10 mouse cellular contexts compared by ENCODE assay signal in the genomic region with DNA sequence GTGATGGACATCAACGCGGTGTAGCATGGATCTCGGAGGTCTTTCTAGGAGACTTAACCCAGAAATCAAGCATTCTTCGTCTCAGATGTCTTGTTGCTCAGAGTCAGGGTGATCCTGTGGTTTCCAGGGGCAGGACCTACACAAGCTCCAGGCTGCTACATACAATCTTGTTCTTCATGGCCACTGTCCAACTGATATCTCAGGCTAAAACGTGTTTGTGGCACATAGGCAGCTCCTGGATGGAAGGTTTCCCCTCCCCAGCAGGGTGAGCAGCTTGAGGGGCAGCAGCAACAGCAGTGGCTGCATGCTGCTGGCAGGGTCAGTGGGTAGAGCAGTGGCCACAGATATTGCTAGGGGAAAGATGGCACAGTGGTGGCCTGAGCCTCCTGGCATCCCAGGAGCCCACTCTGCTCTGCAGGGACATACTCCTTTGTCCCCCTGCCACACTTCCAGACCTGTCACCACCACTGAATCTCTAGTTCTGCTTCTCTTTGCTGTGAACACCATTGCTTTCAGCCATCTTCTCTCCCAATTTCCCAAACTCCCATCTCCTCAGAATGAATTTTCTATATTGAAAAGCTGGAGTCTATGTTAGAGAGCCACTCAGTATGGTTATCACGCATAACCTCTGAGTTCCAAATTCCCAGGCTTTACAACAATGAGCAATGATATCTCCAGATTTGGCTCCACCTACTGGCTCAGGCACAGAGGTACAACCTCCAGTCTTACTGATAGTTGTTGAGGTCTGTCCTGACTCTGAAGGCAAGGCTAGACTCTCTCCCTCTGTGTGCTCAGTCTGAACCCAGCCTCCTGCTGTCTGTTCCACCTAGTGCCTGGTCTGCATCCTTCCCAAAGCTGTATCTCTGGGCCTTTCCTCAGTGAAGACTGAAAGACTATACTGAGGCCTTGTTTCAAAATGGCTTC. TPM values are rescaled to one million over a fixed set of nuclear protein-coding genes. Genes with fewer than 3 reads are reported as not detected.
DNase-seq lines count a peak whose midpoint lies in the region; ATAC-seq and TF ChIP-seq lines count a peak whose summit lies in the region.
"Had no signal": no experiment of that assay in that cellular context is flagged by ENCODE, and none has a peak within 500 bp of the region (broad histone marks: within the 10 kb centered on the region; RNA-seq: fewer than 3 reads in every experiment).

No protein-coding gene starts in this region.

- TF ChIP-seq EP300 in heart, adult 2 months (IDR thresholded peaks at IDR 0.05; ENCODE audit: insufficient read depth, low read depth, low read length), result no peak
- TF ChIP-seq EP300 in lung, postnatal 0 days (IDR thresholded peaks at IDR 0.05), result no peak

- H3K9me3 ChIP-seq in forebrain, embryonic 10.5 days, result no peaks in the 10 kb centered on the region
- H3K9me3 ChIP-seq in kidney, embryonic 14.5 days (ENCODE audit: control insufficient read depth, low read length), result no peaks in the 10 kb centered on the region
- H3K9me3 ChIP-seq in lung, postnatal 0 days (ENCODE audit: low read length), result no peaks in the 10 kb centered on the region

- no peaks in the 10 kb centered on the region for H3K27me3 ChIP-seq in heart, adult 2 months (ENCODE audit: control insufficient read depth, insufficient read depth, low read length)
- H3K27me3 ChIP-seq in forebrain, embryonic 10.5 days (ENCODE audit: poor library complexity, severe bottlenecking), result no peaks in the 10 kb centered on the region
- no peaks in the 10 kb centered on the region for H3K27me3 ChIP-seq in kidney, embryonic 14.5 days (ENCODE audit: control insufficient read depth, insufficient read depth, low read length)
- H3K27me3 ChIP-seq in lung, postnatal 0 days (replicated peaks; ENCODE audit: insufficient read depth, low read length), result no peaks in the 10 kb centered on the region

- H3K79me2 ChIP-seq in heart, adult 2 months (replicated peaks; ENCODE audit: control insufficient read depth, insufficient read depth, low read length), result no peaks in the 10 kb centered on the region

- TF ChIP-seq POLR2A in heart, adult 2 months (IDR thresholded peaks at IDR 0.05; ENCODE audit: insufficient read depth, low read depth, low read length), result no peak

- H3K4me1 ChIP-seq in heart, adult 2 months (ENCODE audit: control insufficient read depth, insufficient read depth, low read length), result no peaks in the 10 kb centered on the region
- H3K4me1 ChIP-seq in forebrain, embryonic 10.5 days, result no peaks in the 10 kb centered on the region
- H3K4me1 ChIP-seq in kidney, embryonic 14.5 days (ENCODE audit: control insufficient read depth, insufficient read depth, low read length), result no peaks in the 10 kb centered on the region
- H3K4me1 ChIP-seq in lung, postnatal 0 days (ENCODE audit: insufficient read depth, low read depth, low read length), result no peaks in the 10 kb centered on the region

- 58% methylated on average over 6 of the region's 6 CpGs for whole genome bisulfite sequencing in heart, adult 2 months
- WGBS in forebrain, embryonic 10.5 days, result 71% methylated on average over 6 of the region's 6 CpGs
- 69% methylated on average over 6 of the region's 6 CpGs for WGBS in kidney, embryonic 14.5 days
- WGBS in lung, postnatal 0 days, result 62% methylated on average over 6 of the region's 6 CpGs

- no peak overlapping the region for H3K4me3 ChIP-seq in heart, adult 2 months
- H3K4me3 ChIP-seq in forebrain, embryonic 10.5 days, result no peak overlapping the region
- H3K4me3 ChIP-seq in kidney, embryonic 14.5 days (ENCODE audit: low read length), result no peak overlapping the region
- no peak overlapping the region for H3K4me3 ChIP-seq in lung, postnatal 0 days (ENCODE audit: low read depth, low read length)

- TF ChIP-seq CTCF in heart, adult 2 months (IDR thresholded peaks at IDR 0.05), result peak; percentile 57
- TF ChIP-seq CTCF in lung, postnatal 0 days (IDR thresholded peaks at IDR 0.05), result peak; percentile 71

- no peak overlapping the region for H3K9ac ChIP-seq in heart, adult 2 months (ENCODE audit: low read depth, low read length)
- H3K9ac ChIP-seq in kidney, embryonic 14.5 days (ENCODE audit: low read depth, low read length), result no peak overlapping the region
- no peak overlapping the region for H3K9ac ChIP-seq in lung, postnatal 0 days (replicated peaks; ENCODE audit: low read depth)

- ATAC-seq in kidney, embryonic 14.5 days (ENCODE audit: low FRiP score, low TSS enrichment), result peak; percentile 57; the same call in 1 of the 2 replicates
- no peak for ATAC-seq in lung, postnatal 0 days

- DNase-seq in heart, adult 2 months, result no peak
- no peak for DNase-seq in heart, postnatal 4 days
- peak; percentile 75 for DNase-seq in ES-CJ7 (ENCODE audit: low read depth, low spot score)
- peak; percentile 38 for DNase-seq in forebrain, embryonic 10.5 days (ENCODE audit: extremely low spot score, low spot score)
- DNase-seq in lung, postnatal 0 days (ENCODE audit: low spot score), result peak; percentile 44
- DNase-seq in retina, postnatal 7 days (ENCODE audit: low read depth, low spot score), result peak; percentile 9
- no peak for DNase-seq in natural killer cell, adult 2 months (ENCODE audit: low spot score in 2 of 2)

- no peaks in the 10 kb centered on the region for H3K36me3 ChIP-seq in heart, adult 2 months (ENCODE audit: control insufficient read depth, insufficient read depth, low read length)
- no peaks in the 10 kb centered on the region for H3K36me3 ChIP-seq in forebrain, embryonic 10.5 days (replicated peaks)
- no peaks in the 10 kb centered on the region for H3K36me3 ChIP-seq in kidney, embryonic 14.5 days (ENCODE audit: control insufficient read depth, insufficient read depth, low read length)
- H3K36me3 ChIP-seq in lung, postnatal 0 days (ENCODE audit: insufficient read depth, low read length), result no peaks in the 10 kb centered on the region

- no peak overlapping the region for H3K4me2 ChIP-seq in kidney, embryonic 14.5 days (replicated peaks; ENCODE audit: low read depth, low read length)
- H3K4me2 ChIP-seq in lung, postnatal 0 days (replicated peaks; ENCODE audit: low read depth, low read length), result no peak overlapping the region

- intact Hi-C loops in heart, adult 2 months (cut with DNase I), result no loop called here

- no peak overlapping the region for H3K27ac ChIP-seq in heart, adult 2 months
- no peak overlapping the region for H3K27ac ChIP-seq in forebrain, embryonic 10.5 days
- no peak overlapping the region for H3K27ac ChIP-seq in kidney, embryonic 14.5 days (ENCODE audit: low read depth, low read length)
- H3K27ac ChIP-seq in lung, postnatal 0 days (ENCODE audit: low read length), result no peak overlapping the region

RNA-seq across cellular contexts. Expression of gene Dppa1, which starts 36.8 kb away (rescaled TPM):
- not detected for total RNA-seq in heart, adult 2 months (2021)
- not detected in 2 replicates for polyA plus RNA-seq in heart, adult 2 months (2012; rRNA removed)
- total RNA-seq in heart, postnatal 4 days (2021), result not detected
- not detected in 2 replicates for polyA plus RNA-seq in forebrain, embryonic 10.5 days (2016; fragmentation: Nextera tagmentation; extraction: Ambion mirVana)
- polyA plus RNA-seq in kidney, embryonic 14.5 days (2014; fragmentation: Nextera tagmentation; extraction: Ambion mirVana), result not detected in 2 replicates
- not detected in 2 replicates for polyA plus RNA-seq in lung, postnatal 0 days (2015; fragmentation: Nextera tagmentation; extraction: Ambion mirVana)
- total RNA-seq: heart, postnatal 14 days had no signal
- polyA plus RNA-seq: small intestine, adult 2 months had no signal

RNA-seq across cellular contexts. Expression of gene Timd2, which starts 41.0 kb away (rescaled TPM):
- total RNA-seq in heart, adult 2 months (2021), result not detected
- polyA plus RNA-seq in heart, adult 2 months (2012; rRNA removed), result not detected in 2 replicates
- not detected for total RNA-seq in heart, postnatal 4 days (2021)
- 0.11 and 0.12 TPM in 2 replicates for polyA plus RNA-seq in forebrain, embryonic 10.5 days (2016; fragmentation: Nextera tagmentation; extraction: Ambion mirVana)
- not detected in 2 replicates for polyA plus RNA-seq in kidney, embryonic 14.5 days (2014; fragmentation: Nextera tagmentation; extraction: Ambion mirVana)
- 0.12 TPM in 1 of 2 replicates, not detected in the other for polyA plus RNA-seq in lung, postnatal 0 days (2015; fragmentation: Nextera tagmentation; extraction: Ambion mirVana)
- total RNA-seq: heart, postnatal 14 days had no signal

Comparison
In these comparisons a context has a peak if more than half of its experiments do, and no peak if none do; other contexts are left out.
1. DNase-seq: peak in ES-CJ7 (single experiment), forebrain, embryonic 10.5 days (single experiment), lung, postnatal 0 days (single experiment) and retina, postnatal 7 days (single experiment); none in heart, adult 2 months (0 of 2), heart, postnatal 4 days (single experiment) and natural killer cell, adult 2 months (0 of 2).